ENCODE assay signal across 8 mouse cellular contexts in genomic region chr4:59819477-59820022, GRCm38 (mm10). TPM values are rescaled to one million over a fixed set of nuclear protein-coding genes. Genes with fewer than 3 reads are reported as not detected.
DNase-seq lines count a peak whose midpoint lies in the region; ATAC-seq lines count a peak whose summit lies in the region.

No protein-coding gene starts in this region.

- peak overlapping the region; percentile 16; the same call in 1 of the 2 replicates for H3K27ac ChIP-seq in embryonic facial prominence, embryonic 13.5 days
- no peak overlapping the region for H3K27ac ChIP-seq in kidney, embryonic 14.5 days (ENCODE audit: low read depth, low read length)
- peak overlapping the region; percentile 69 for H3K27ac ChIP-seq in midbrain, embryonic 10.5 days (replicated peaks)

- H3K9ac ChIP-seq in embryonic facial prominence, embryonic 13.5 days = no peak overlapping the region
- H3K9ac ChIP-seq in kidney, embryonic 14.5 days (ENCODE audit: low read depth, low read length) = no peak overlapping the region

- H3K4me1 ChIP-seq in embryonic facial prominence, embryonic 13.5 days = peaks cover 18% of the 10 kb centered on the region
- H3K4me1 ChIP-seq in kidney, embryonic 14.5 days (ENCODE audit: control insufficient read depth, insufficient read depth, low read length) = peaks cover 4% of the 10 kb centered on the region; the same call in 1 of the 2 replicates
- peaks cover 50% of the 10 kb centered on the region for H3K4me1 ChIP-seq in midbrain, embryonic 10.5 days

- H3K4me2 ChIP-seq in embryonic facial prominence, embryonic 13.5 days = no peak overlapping the region
- no peak overlapping the region for H3K4me2 ChIP-seq in kidney, embryonic 14.5 days (replicated peaks; ENCODE audit: low read depth, low read length)

- no peak for ATAC-seq in embryonic facial prominence, embryonic 13.5 days (ENCODE audit: insufficient number of reproducible peaks, insufficient read depth, low FRiP score, low TSS enrichment, low read depth)
- ATAC-seq in kidney, embryonic 14.5 days (ENCODE audit: low FRiP score, low TSS enrichment) = peak; percentile 40; the same call in 1 of the 2 replicates

- no peaks in the 10 kb centered on the region for H3K27me3 ChIP-seq in embryonic facial prominence, embryonic 13.5 days
- H3K27me3 ChIP-seq in kidney, embryonic 14.5 days (ENCODE audit: control insufficient read depth, insufficient read depth, low read length) = no peaks in the 10 kb centered on the region
- no peaks in the 10 kb centered on the region for H3K27me3 ChIP-seq in midbrain, embryonic 10.5 days (ENCODE audit: low read depth, poor library complexity, severe bottlenecking)

- no peaks in the 10 kb centered on the region for H3K9me3 ChIP-seq in embryonic facial prominence, embryonic 13.5 days
- no peaks in the 10 kb centered on the region for H3K9me3 ChIP-seq in kidney, embryonic 14.5 days (ENCODE audit: control insufficient read depth, low read length)
- H3K9me3 ChIP-seq in midbrain, embryonic 10.5 days (replicated peaks) = no peaks in the 10 kb centered on the region

- DNase-seq in right cerebral cortex, postnatal 10 days (ENCODE audit: low spot score in 2 of 2) = peak; percentile 57 to 64
- no peak for DNase-seq in right cerebral cortex, postnatal 25 days
- peak; percentile 22 for DNase-seq in midbrain, embryonic 10.5 days (ENCODE audit: low spot score)
- DNase-seq in adipocyte (ENCODE audit: low spot score) = no peak
- DNase-seq in B cell, adult 2 months = no peak
- DNase-seq in gastrocnemius, adult 18-20 months (ENCODE audit: low spot score) = no peak

- no peaks in the 10 kb centered on the region for H3K36me3 ChIP-seq in embryonic facial prominence, embryonic 13.5 days
- no peaks in the 10 kb centered on the region for H3K36me3 ChIP-seq in kidney, embryonic 14.5 days (ENCODE audit: control insufficient read depth, insufficient read depth, low read length)
- peaks cover 5% of the 10 kb centered on the region for H3K36me3 ChIP-seq in midbrain, embryonic 10.5 days

- WGBS in embryonic facial prominence, embryonic 13.5 days = 72% methylated on average over 12 of the region's 12 CpGs
- WGBS in kidney, embryonic 14.5 days = 32% methylated on average over 12 of the region's 12 CpGs
- WGBS in midbrain, embryonic 10.5 days = 55% methylated on average over 12 of the region's 12 CpGs

- H3K4me3 ChIP-seq in embryonic facial prominence, embryonic 13.5 days = no peak overlapping the region
- H3K4me3 ChIP-seq in kidney, embryonic 14.5 days (ENCODE audit: low read length) = no peak overlapping the region
- no peak overlapping the region for H3K4me3 ChIP-seq in midbrain, embryonic 10.5 days

RNA-seq across cellular contexts. Expression of gene Snx30, which starts 13.9 kb away (rescaled TPM):
- 7.5 and 11.8 TPM in 2 replicates for polyA plus RNA-seq in embryonic facial prominence, embryonic 13.5 days (2015; fragmentation: Nextera tagmentation; extraction: Ambion mirVana)
- polyA plus RNA-seq in kidney, embryonic 14.5 days (2014; fragmentation: Nextera tagmentation; extraction: Ambion mirVana) = 7.9 and 12.1 TPM in 2 replicates
- polyA plus RNA-seq in midbrain, embryonic 10.5 days (2016; fragmentation: Nextera tagmentation; extraction: Ambion mirVana) = 8.8 and 9.5 TPM in 2 replicates
- total RNA-seq in gastrocnemius, adult 18-20 months (2021) = 1 to 10 TPM; 2.9 to 3.7 TPM

RNA-seq across cellular contexts. Expression of gene Inip, which starts 18.2 kb away (rescaled TPM):
- polyA plus RNA-seq in embryonic facial prominence, embryonic 13.5 days (2015; fragmentation: Nextera tagmentation; extraction: Ambion mirVana) = 66.8 and 68.0 TPM in 2 replicates
- 55.5 and 69.3 TPM in 2 replicates for polyA plus RNA-seq in kidney, embryonic 14.5 days (2014; fragmentation: Nextera tagmentation; extraction: Ambion mirVana)
- 107 and 110 TPM in 2 replicates for polyA plus RNA-seq in midbrain, embryonic 10.5 days (2016; fragmentation: Nextera tagmentation; extraction: Ambion mirVana)
- 1 to 10 TPM; 2.6 to 3.3 TPM for total RNA-seq in gastrocnemius, adult 18-20 months (2021)

Comparison
In these comparisons a context has a peak if more than half of its experiments do, and no peak if none do; other contexts are left out.
1. DNase-seq: peak in right cerebral cortex, postnatal 10 days (2 of 2) and midbrain, embryonic 10.5 days (single experiment); none in right cerebral cortex, postnatal 25 days (single experiment), adipocyte (single experiment), B cell, adult 2 months (0 of 2) and gastrocnemius, adult 18-20 months (single experiment).